Mouse (Mus musculus): ENCODE results near the gene Pmm1.

GRCm38 (mm10) chr15:81943176-81943749 lies 17.5 kb downstream of the Pmm1 start:
- no peak for TF ChIP-seq CTCF (IDR thresholded peaks at IDR 0.05; ENCODE audit: low read depth)
- no peak for TF ChIP-seq EP300 (IDR thresholded peaks at IDR 0.05; ENCODE audit: low read depth)
